29 mouse cellular contexts compared by ENCODE assay signal in genomic region chr1:150251876-150252275, GRCm38 (mm10).
DNase-seq lines count a peak whose midpoint lies in the region; ATAC-seq and TF ChIP-seq lines count a peak whose summit lies in the region.
"Had no signal": no experiment of that assay in that cellular context is flagged by ENCODE, and none has a peak within 500 bp of the region (broad histone marks: within the 10 kb centered on the region; RNA-seq: fewer than 3 reads in every experiment).

No protein-coding gene starts in this region.

- DNase-seq in 3T3-L1 (ENCODE audit: low read depth, low spot score), result peak; percentile 50
- peak; percentile 92 for DNase-seq in CH12.LX (ENCODE audit: extremely low read depth)
- DNase-seq in Patski (ENCODE audit: low read depth, low spot score), result no peak
- no peak for DNase-seq in thymus, postnatal 36 days
- DNase-seq in lung, adult 2 months, result no peak
- no peak for DNase-seq in forebrain, embryonic 11.5 days (ENCODE audit: low spot score)
- DNase-seq: adrenal gland, postnatal 25 days; cerebellum, adult 11-12 months; cerebellum, adult 9-11 months; heart, postnatal 10 days; kidney, adult 9 months; kidney, postnatal 10 days; liver, postnatal 0 days; right cerebral cortex, postnatal 4 days; thymus, adult 2 months had no signal

- TF ChIP-seq RAD21 in CH12.LX (IDR thresholded peaks at IDR 0.05; ENCODE audit: low read depth, low read length), result no peak; the same call in 1 of the 2 replicates

- peak; percentile 19 for ATAC-seq in Patski
- 0 out of 2 replicates have a peak, but pooled peaks have one; percentile 11 for ATAC-seq in megakaryocyte, adult 5-6 weeks (ENCODE audit: poor library complexity, severe bottlenecking)
- no peak for ATAC-seq in forebrain, embryonic 11.5 days (replicated peaks; ENCODE audit: low FRiP score)
- ATAC-seq: forebrain, embryonic 15.5 days; intestine, postnatal 0 days; liver, embryonic 12.5 days; liver, postnatal 0 days; lung, postnatal 0 days; midbrain, embryonic 15.5 days had no signal

- dilution Hi-C loops in CH12.LX (cut with MboI; ENCODE audit: extremely low pct_ligation_motif_present, extremely low pct_unique_long_range_greater_than_20kb, low sequenced_read_pairs), result no loop called here

- no peaks in the 10 kb centered on the region for H3K36me3 ChIP-seq in CH12.LX (replicated peaks in 1 of 2; ENCODE audit: control insufficient read depth in 1 of 2, insufficient read depth in 1 of 2, low read length in 1 of 2)
- no peaks in the 10 kb centered on the region for H3K36me3 ChIP-seq in forebrain, embryonic 11.5 days (ENCODE audit: control insufficient read depth, insufficient read depth, low read length)
- H3K36me3 ChIP-seq: embryonic facial prominence, embryonic 10.5 days; embryonic facial prominence, embryonic 15.5 days; forebrain, embryonic 15.5 days; heart, embryonic 13.5 days; limb, embryonic 12.5 days; liver, embryonic 12.5 days; midbrain, embryonic 10.5 days; midbrain, embryonic 15.5 days; neural tube, embryonic 15.5 days had no signal

- CTCF ChIA-PET in Patski (lab: Charles Lee), result interaction anchor here (0.7 to 1.5 kb wide), 3 partner anchors 9 to 15 kb away, joined by 3 to 5 read pairs (median 3); no protein-coding TSS in a partner anchor

- in situ Hi-C loops in CH12.LX (cut with MboI; ENCODE audit: low pct_ligation_motif_present, low pct_unique_long_range_greater_than_20kb, low sequenced_read_pairs), result loop anchor here (10.0 to 25.0 kb wide), 2 partner anchors 140 to 417 kb away; partner anchors contain the start of gene Ptgs2
- in situ Hi-C loops in Patski (cut with MboI; ENCODE audit: low pct_unique_long_range_greater_than_20kb), result loop anchor here (10.0 kb wide), 2 partner anchors 47 to 157 kb away; no protein-coding TSS in a partner anchor

- H3K9ac ChIP-seq in CH12.LX (ENCODE audit: insufficient read depth, low read depth), result peak overlapping the region; percentile 53
- H3K9ac ChIP-seq in forebrain, embryonic 11.5 days (ENCODE audit: low read length), result no peak overlapping the region
- H3K9ac ChIP-seq: embryonic facial prominence, embryonic 15.5 days; forebrain, embryonic 15.5 days; heart, embryonic 13.5 days; hindbrain, embryonic 14.5 days; limb, embryonic 12.5 days; liver, embryonic 12.5 days; liver, postnatal 0 days; midbrain, embryonic 15.5 days; neural tube, embryonic 15.5 days had no signal

- POLR2A ChIA-PET in Patski (lab: Charles Lee), result no interaction called here

- H3K79me2 ChIP-seq in CH12.LX (replicated peaks; ENCODE audit: control insufficient read depth, extremely low read depth, insufficient read depth, poor library complexity, severe bottlenecking), result no peaks in the 10 kb centered on the region

- 68% methylated on average over 3 of the region's 3 CpGs for WGBS in lung, adult 2 months
- 83% methylated on average over 3 of the region's 3 CpGs for WGBS in forebrain, embryonic 11.5 days

- H3K27me3 ChIP-seq in CH12.LX (replicated peaks) (no peaks in the 10 kb centered on the region), Patski (no peaks in the 10 kb centered on the region)
- no peaks in the 10 kb centered on the region for H3K27me3 ChIP-seq in forebrain, embryonic 11.5 days (ENCODE audit: control insufficient read depth, insufficient read depth, low read length)
- H3K27me3 ChIP-seq: embryonic facial prominence, embryonic 15.5 days; forebrain, embryonic 15.5 days; heart, embryonic 13.5 days; limb, embryonic 12.5 days; liver, embryonic 12.5 days; midbrain, embryonic 15.5 days; neural tube, embryonic 15.5 days had no signal

- no peak overlapping the region for H3K4me3 ChIP-seq in CH12.LX (replicated peaks in 1 of 3; ENCODE audit: low read depth in 2 of 3, low read length in 2 of 3, poor library complexity in 1 of 3)
- no peak overlapping the region for H3K4me3 ChIP-seq in lung, adult 2 months (replicated peaks; ENCODE audit: extremely low read depth, low read depth, low read length)
- no peak overlapping the region for H3K4me3 ChIP-seq in forebrain, embryonic 11.5 days (ENCODE audit: low read depth, low read length)
- H3K4me3 ChIP-seq: embryonic facial prominence, embryonic 10.5 days; embryonic facial prominence, embryonic 15.5 days; forebrain, embryonic 15.5 days; heart, embryonic 13.5 days; limb, embryonic 12.5 days; liver, embryonic 12.5 days; midbrain, embryonic 10.5 days; midbrain, embryonic 15.5 days; neural tube, embryonic 15.5 days had no signal

- TF ChIP-seq EP300 in CH12.LX (IDR thresholded peaks at IDR 0.05; ENCODE audit: low read length), result peak; percentile 97

- TF ChIP-seq CTCF in CH12.LX (conservative IDR thresholded peaks at IDR 0.05 in 1 of 2, IDR thresholded peaks at IDR 0.05 in 1 of 2; ENCODE audit: low read depth in 2 of 2, low read length in 2 of 2), result no peak
- no peak for TF ChIP-seq CTCF in Patski (IDR thresholded peaks at IDR 0.05)
- TF ChIP-seq CTCF in lung, adult 2 months (IDR thresholded peaks at IDR 0.05; ENCODE audit: insufficient read depth, low read length), result no peak

- peaks cover 26 to 46% of the 10 kb centered on the region in 2 experiments for H3K4me1 ChIP-seq in CH12.LX (ENCODE audit: control insufficient read depth in 1 of 2, insufficient read depth in 2 of 2)
- H3K4me1 ChIP-seq in lung, adult 2 months (ENCODE audit: control insufficient read depth, insufficient read depth, low read length), result no peaks in the 10 kb centered on the region
- no peaks in the 10 kb centered on the region for H3K4me1 ChIP-seq in forebrain, embryonic 11.5 days (replicated peaks; ENCODE audit: control insufficient read depth, insufficient read depth, low read length)
- H3K4me1 ChIP-seq: embryonic facial prominence, embryonic 10.5 days; embryonic facial prominence, embryonic 15.5 days; forebrain, embryonic 15.5 days; heart, embryonic 13.5 days; limb, embryonic 12.5 days; liver, embryonic 12.5 days; midbrain, embryonic 10.5 days; midbrain, embryonic 15.5 days; neural tube, embryonic 15.5 days had no signal

- no peaks in the 10 kb centered on the region for H3K9me3 ChIP-seq in CH12.LX (replicated peaks; ENCODE audit: low read length)
- H3K9me3 ChIP-seq in forebrain, embryonic 11.5 days (ENCODE audit: control insufficient read depth, low read length), result no peaks in the 10 kb centered on the region
- H3K9me3 ChIP-seq: embryonic facial prominence, embryonic 10.5 days; embryonic facial prominence, embryonic 15.5 days; forebrain, embryonic 15.5 days; heart, embryonic 13.5 days; limb, embryonic 12.5 days; liver, embryonic 12.5 days; midbrain, embryonic 10.5 days; midbrain, embryonic 15.5 days; neural tube, embryonic 15.5 days had no signal

- TF ChIP-seq POLR2A in CH12.LX (IDR thresholded peaks at IDR 0.05; ENCODE audit: low read depth, low read length), result 0 out of 2 replicates have a peak, but pooled peaks have one; percentile 10
- no peak for TF ChIP-seq POLR2A in lung, adult 2 months (IDR thresholded peaks at IDR 0.05; ENCODE audit: borderline replicate concordance, extremely low read depth, low read depth, low read length)

- peak overlapping the region; percentile 81 for H3K27ac ChIP-seq in CH12.LX (ENCODE audit: insufficient read depth, low read depth)
- H3K27ac ChIP-seq in forebrain, embryonic 11.5 days (ENCODE audit: low read depth, low read length), result no peak overlapping the region
- H3K27ac ChIP-seq: embryonic facial prominence, embryonic 10.5 days; embryonic facial prominence, embryonic 15.5 days; forebrain, embryonic 15.5 days; heart, embryonic 13.5 days; hindbrain, embryonic 14.5 days; limb, embryonic 12.5 days; liver, embryonic 12.5 days; macrophage; midbrain, embryonic 10.5 days; midbrain, embryonic 15.5 days; neural tube, embryonic 15.5 days had no signal

- peak overlapping the region; percentile 82 for H3K4me2 ChIP-seq in CH12.LX (ENCODE audit: insufficient read depth, low read depth, poor library complexity, severe bottlenecking)
- no peak overlapping the region for H3K4me2 ChIP-seq in forebrain, embryonic 11.5 days (ENCODE audit: low read depth, low read length, severe bottlenecking)
- H3K4me2 ChIP-seq: embryonic facial prominence, embryonic 15.5 days; forebrain, embryonic 15.5 days; heart, embryonic 13.5 days; hindbrain, embryonic 14.5 days; limb, embryonic 12.5 days; liver, embryonic 12.5 days; midbrain, embryonic 15.5 days; neural tube, embryonic 15.5 days had no signal

TF ChIP-seq in CH12.LX, 34 proteins besides CTCF, POLR2A, EP300 and RAD21 (continues in another document):
- TF ChIP-seq CHD1 (IDR thresholded peaks at IDR 0.05; ENCODE audit: low read depth, low read length), result peak; percentile 60; the same call in 1 of the 2 replicates
- no peak for TF ChIP-seq ZC3H11A (IDR thresholded peaks at IDR 0.05; ENCODE audit: low read depth, low read length)
- peak; percentile 67 for TF ChIP-seq MAZ (IDR thresholded peaks at IDR 0.05; ENCODE audit: low read depth, low read length)
- peak; percentile 36; the same call in 1 of the 2 replicates for TF ChIP-seq MXI1 (IDR thresholded peaks at IDR 0.05; ENCODE audit: low read depth, low read length)
- TF ChIP-seq TCF12 (IDR thresholded peaks at IDR 0.05; ENCODE audit: low read depth, low read length), result peak; percentile 92
- no peak for TF ChIP-seq PAX5 (IDR thresholded peaks at IDR 0.05; ENCODE audit: low read length)
- TF ChIP-seq JUND (conservative IDR thresholded peaks at IDR 0.05; ENCODE audit: low read depth, low read length), result peak; percentile 99
- peak; percentile 42; the same call in 1 of the 2 replicates for TF ChIP-seq HCFC1 (IDR thresholded peaks at IDR 0.05; ENCODE audit: low read depth, low read length)
- TF ChIP-seq ETS1 (conservative IDR thresholded peaks at IDR 0.05; ENCODE audit: low read depth, low read length), result peak; percentile 99
- no peak for TF ChIP-seq NRF1 (IDR thresholded peaks at IDR 0.05; ENCODE audit: low read depth, low read length)
- 0 out of 2 replicates have a peak, but pooled peaks have one; percentile 52 for TF ChIP-seq MAX (IDR thresholded peaks at IDR 0.05; ENCODE audit: low read length)
- TF ChIP-seq ZNF384 (IDR thresholded peaks at IDR 0.05; ENCODE audit: low read depth, low read length), result no peak
- TF ChIP-seq KAT2A (IDR thresholded peaks at IDR 0.05; ENCODE audit: insufficient replicate concordance, low read length), result no peak
- peak; percentile 70 for TF ChIP-seq CHD2 (IDR thresholded peaks at IDR 0.05; ENCODE audit: low read length)
- peak; percentile 69; the same call in 1 of the 2 replicates for TF ChIP-seq TBP (conservative IDR thresholded peaks at IDR 0.05; ENCODE audit: low read depth, low read length)
- peak; percentile 98 for TF ChIP-seq MAFK (IDR thresholded peaks at IDR 0.05; ENCODE audit: insufficient replicate concordance, low read length)
- TF ChIP-seq BHLHE40 (IDR thresholded peaks at IDR 0.05; ENCODE audit: low read depth, low read length), result peak; percentile 91
- TF ChIP-seq MYC (IDR thresholded peaks at IDR 0.05; ENCODE audit: low read depth, low read length), result peak; percentile 83; the same call in 1 of the 2 replicates
- TF ChIP-seq ZKSCAN1 (IDR thresholded peaks at IDR 0.05; ENCODE audit: borderline replicate concordance, low read depth, low read length), result no peak
- TF ChIP-seq IRF4 (IDR thresholded peaks at IDR 0.05; ENCODE audit: low read depth, low read length), result peak; percentile 99
- peak; percentile 99 for TF ChIP-seq MEF2A (IDR thresholded peaks at IDR 0.05; ENCODE audit: borderline replicate concordance, low read depth, low read length)

Comparison
In these comparisons a context has a peak if more than half of its experiments do, and no peak if none do; other contexts are left out.
1. DNase-seq: peak in 3T3-L1 (single experiment) and CH12.LX (single experiment); none in Patski (single experiment), thymus, postnatal 36 days (0 of 2), lung, adult 2 months (single experiment) and forebrain, embryonic 11.5 days (single experiment).